ENCODE assay signal across 9 mouse cellular contexts in genomic region chr4:142302041-142302723, GRCm38 (mm10).
DNase-seq lines count a peak whose midpoint lies in the region; ATAC-seq lines count a peak whose summit lies in the region.
"Had no signal": no experiment of that assay in that cellular context is flagged by ENCODE, and none has a peak within 500 bp of the region (broad histone marks: within the 10 kb centered on the region; RNA-seq: fewer than 3 reads in every experiment).

No protein-coding gene starts in this region.

- peak; percentile 46 to 57 for DNase-seq in frontal cortex, postnatal 36 days (ENCODE audit: low spot score in 2 of 2)
- DNase-seq in frontal cortex, adult 2 months (ENCODE audit: extremely low spot score in 1 of 2, low spot score in 1 of 2) = no peak
- DNase-seq in brain, adult 2 months (ENCODE audit: low read depth, low spot score) = peak; percentile 86
- no peak for DNase-seq in hindbrain, embryonic 14.5 days (ENCODE audit: low spot score)
- DNase-seq in adrenal gland, postnatal 10 days = no peak
- no peak for DNase-seq in lung, postnatal 4 days
- DNase-seq in frontal cortex, postnatal 10 days (ENCODE audit: low spot score in 2 of 2) = no peak

- peaks cover 49% of the 10 kb centered on the region for H3K4me1 ChIP-seq in forebrain, embryonic 13.5 days
- peaks cover 49% of the 10 kb centered on the region for H3K4me1 ChIP-seq in hindbrain, embryonic 14.5 days (replicated peaks; ENCODE audit: control insufficient read depth, insufficient read depth, low read length)

- H3K4me2 ChIP-seq in forebrain, embryonic 13.5 days = peak overlapping the region; percentile 1; the same call in 1 of the 2 replicates
- no peak overlapping the region for H3K4me2 ChIP-seq in hindbrain, embryonic 14.5 days (replicated peaks)

- no peak for ATAC-seq in forebrain, embryonic 13.5 days
- ATAC-seq in hindbrain, embryonic 14.5 days (ENCODE audit: low FRiP score) = 0 out of 2 replicates have a peak, but pooled peaks have one; percentile 15

- WGBS in forebrain, embryonic 13.5 days = 28% methylated on average over 8 of the region's 8 CpGs
- WGBS in hindbrain, embryonic 14.5 days = 29% methylated on average over 8 of the region's 8 CpGs

- H3K4me3 ChIP-seq in forebrain, embryonic 13.5 days = no peak overlapping the region
- H3K4me3 ChIP-seq in hindbrain, embryonic 14.5 days (replicated peaks; ENCODE audit: low read length) = no peak overlapping the region
- H3K4me3 ChIP-seq: myocyte had no signal

- no peaks in the 10 kb centered on the region for H3K36me3 ChIP-seq in forebrain, embryonic 13.5 days (ENCODE audit: poor library complexity, severe bottlenecking)
- no peaks in the 10 kb centered on the region for H3K36me3 ChIP-seq in hindbrain, embryonic 14.5 days (replicated peaks; ENCODE audit: control insufficient read depth, insufficient read depth)

- no peaks in the 10 kb centered on the region for H3K27me3 ChIP-seq in forebrain, embryonic 13.5 days
- no peaks in the 10 kb centered on the region for H3K27me3 ChIP-seq in hindbrain, embryonic 14.5 days (ENCODE audit: control insufficient read depth, insufficient read depth, low read length)

- H3K9me3 ChIP-seq in forebrain, embryonic 13.5 days (replicated peaks) = no peaks in the 10 kb centered on the region
- H3K9me3 ChIP-seq in hindbrain, embryonic 14.5 days (ENCODE audit: control insufficient read depth, low read length) = no peaks in the 10 kb centered on the region

- H3K27ac ChIP-seq in forebrain, embryonic 13.5 days = peak overlapping the region; percentile 45
- H3K27ac ChIP-seq in hindbrain, embryonic 14.5 days = peak overlapping the region; percentile 44

- no peak overlapping the region for H3K9ac ChIP-seq in forebrain, embryonic 13.5 days
- H3K9ac ChIP-seq in hindbrain, embryonic 14.5 days = no peak overlapping the region; the same call in 1 of the 2 replicates

Comparison
In these comparisons a context has a peak if more than half of its experiments do, and no peak if none do; other contexts are left out.
1. DNase-seq: peak in frontal cortex, postnatal 36 days (2 of 2) and brain, adult 2 months (single experiment); none in frontal cortex, adult 2 months (0 of 2), hindbrain, embryonic 14.5 days (single experiment), adrenal gland, postnatal 10 days (single experiment), lung, postnatal 4 days (0 of 2) and frontal cortex, postnatal 10 days (0 of 2).